Comparison of ENCODE assay signal across 7 mouse cellular contexts in genomic region chr11:62576530-62577152, GRCm38 (mm10). TPM values are rescaled to one million over a fixed set of nuclear protein-coding genes. Genes with fewer than 3 reads are reported as not detected.
DNase-seq lines count a peak whose midpoint lies in the region; ATAC-seq and TF ChIP-seq lines count a peak whose summit lies in the region.

No protein-coding gene starts in this region.

- WGBS in intestine, embryonic 15.5 days, result 63% methylated on average over 16 of the region's 16 CpGs
- WGBS in lung, postnatal 0 days, result 64% methylated on average over 16 of the region's 16 CpGs

- H3K4me2 ChIP-seq in intestine, embryonic 15.5 days (replicated peaks), result peak overlapping the region; percentile 93
- peak overlapping the region; percentile 93 for H3K4me2 ChIP-seq in lung, postnatal 0 days (replicated peaks; ENCODE audit: low read depth, low read length)

- no peak overlapping the region for H3K27ac ChIP-seq in intestine, embryonic 15.5 days
- no peak overlapping the region for H3K27ac ChIP-seq in lung, postnatal 0 days (ENCODE audit: low read length)

- TF ChIP-seq EP300 in lung, postnatal 0 days (IDR thresholded peaks at IDR 0.05), result no peak

- no peaks in the 10 kb centered on the region for H3K36me3 ChIP-seq in intestine, embryonic 15.5 days
- H3K36me3 ChIP-seq in lung, postnatal 0 days (ENCODE audit: insufficient read depth, low read length), result no peaks in the 10 kb centered on the region

- H3K9me3 ChIP-seq in intestine, embryonic 15.5 days, result no peaks in the 10 kb centered on the region
- H3K9me3 ChIP-seq in lung, postnatal 0 days (ENCODE audit: low read length), result no peaks in the 10 kb centered on the region

- H3K27me3 ChIP-seq in intestine, embryonic 15.5 days (replicated peaks), result no peaks in the 10 kb centered on the region; the same call in 1 of the 2 replicates
- no peaks in the 10 kb centered on the region for H3K27me3 ChIP-seq in lung, postnatal 0 days (replicated peaks; ENCODE audit: insufficient read depth, low read length)

- peak; percentile 30 for DNase-seq in MN1 (ENCODE audit: low spot score)
- DNase-seq in frontal cortex, postnatal 36 days (ENCODE audit: low spot score in 2 of 2), result peak; percentile 49 to 53
- peak; percentile 15 for DNase-seq in lung, postnatal 0 days (ENCODE audit: low spot score)
- DNase-seq in right cerebral cortex, postnatal 25 days, result peak; percentile 45
- DNase-seq in adrenal gland, adult 2 months, result no peak

- peaks cover 13% of the 10 kb centered on the region for H3K4me1 ChIP-seq in intestine, embryonic 15.5 days (replicated peaks)
- H3K4me1 ChIP-seq in lung, postnatal 0 days (ENCODE audit: insufficient read depth, low read depth, low read length), result no peaks in the 10 kb centered on the region

- H3K4me3 ChIP-seq in intestine, embryonic 15.5 days (replicated peaks), result peak overlapping the region; percentile 45
- peak overlapping the region; percentile 46 for H3K4me3 ChIP-seq in lung, postnatal 0 days (ENCODE audit: low read depth, low read length)

- H3K9ac ChIP-seq in intestine, embryonic 15.5 days, result peak overlapping the region; percentile 41; the same call in 1 of the 2 replicates
- no peak overlapping the region for H3K9ac ChIP-seq in lung, postnatal 0 days (replicated peaks; ENCODE audit: low read depth)

- peak; percentile 76 for ATAC-seq in CD4-positive, CD25-positive, alpha-beta regulatory T cell, adult 4 months
- 0 out of 2 replicates have a peak, but pooled peaks have one; percentile 27 for ATAC-seq in intestine, embryonic 15.5 days
- peak; percentile 47 for ATAC-seq in lung, postnatal 0 days

- TF ChIP-seq CTCF in lung, postnatal 0 days (IDR thresholded peaks at IDR 0.05), result no peak

RNA-seq across cellular contexts. Expression of gene Trpv2, which starts 2.4 kb away (rescaled TPM):
- 10 to 100 TPM; 65.8 to 93.5 TPM for polyA plus RNA-seq in CD4-positive, CD25-positive, alpha-beta regulatory T cell, adult 4 months (2017; shearing (Covaris generic))
- polyA plus RNA-seq in intestine, embryonic 15.5 days (2015; fragmentation: Nextera tagmentation; extraction: Ambion mirVana), result 10.0 and 10.7 TPM in 2 replicates
- polyA plus RNA-seq in lung, postnatal 0 days (2015; fragmentation: Nextera tagmentation; extraction: Ambion mirVana), result 6.1 and 6.2 TPM in 2 replicates
- 1 to 10 TPM; 2.7 to 4.2 TPM for total RNA-seq in adrenal gland, adult 2 months (2021)
- polyA plus RNA-seq in adrenal gland, adult 2 months (2012; rRNA removed), result 2.7 and 3.9 TPM in 2 replicates

RNA-seq across cellular contexts. Expression of gene Ubb, which starts 25.7 kb away (rescaled TPM):
- 1,000 to 10,000 TPM; 5,826 to 7,831 TPM for polyA plus RNA-seq in CD4-positive, CD25-positive, alpha-beta regulatory T cell, adult 4 months (2017; shearing (Covaris generic))
- polyA plus RNA-seq in intestine, embryonic 15.5 days (2015; fragmentation: Nextera tagmentation; extraction: Ambion mirVana), result 2,561 and 2,687 TPM in 2 replicates
- 2,346 and 2,640 TPM in 2 replicates for polyA plus RNA-seq in lung, postnatal 0 days (2015; fragmentation: Nextera tagmentation; extraction: Ambion mirVana)
- total RNA-seq in adrenal gland, adult 2 months (2021), result 1,000 to 10,000 TPM; 1,385 to 1,758 TPM
- 1,114 and 1,206 TPM in 2 replicates for polyA plus RNA-seq in adrenal gland, adult 2 months (2012; rRNA removed)

RNA-seq across cellular contexts. Expression of gene Cenpv, which starts 37.6 kb away (rescaled TPM):
- polyA plus RNA-seq in CD4-positive, CD25-positive, alpha-beta regulatory T cell, adult 4 months (2017; shearing (Covaris generic)), result 1 to 10 TPM in 1 of 2 experiments, under 1 TPM in 1; 0.74 to 2.3 TPM
- 35.6 and 44.9 TPM in 2 replicates for polyA plus RNA-seq in intestine, embryonic 15.5 days (2015; fragmentation: Nextera tagmentation; extraction: Ambion mirVana)
- polyA plus RNA-seq in lung, postnatal 0 days (2015; fragmentation: Nextera tagmentation; extraction: Ambion mirVana), result 5.4 and 6.4 TPM in 2 replicates
- 10 to 100 TPM; 44.1 to 45.8 TPM for total RNA-seq in adrenal gland, adult 2 months (2021)
- polyA plus RNA-seq in adrenal gland, adult 2 months (2012; rRNA removed), result 46.8 and 58.2 TPM in 2 replicates
